Mouse (Mus musculus) megakaryocyte, embryonic 14.5 days (primary cell): ENCODE measurements around the gene Dlgap5. TPM values are rescaled to one million over a fixed set of nuclear protein-coding genes. Genes with fewer than 3 reads are reported as not detected.

Source experiments
- H3K27me3 ChIP-seq: replicated peaks from 2 replicates; pipeline ENCODE3; 2012; ENCODE audit warnings: inconsistent platforms
- H3K36me3 ChIP-seq: replicated peaks from 2 replicates; pipeline ENCODE3; 2012; ENCODE audit warnings: low read length, inconsistent platforms, mixed read lengths
- H3K4me1 ChIP-seq: 2 replicates; pipeline ENCODE4 v1.6.1; 2012; ENCODE audit warnings: inconsistent platforms
- H3K4me3 ChIP-seq: replicated peaks from 2 replicates; pipeline ENCODE3; 2012; ENCODE audit warnings: moderate library complexity, mild to moderate bottlenecking, inconsistent platforms
- H3K9me3 ChIP-seq: 2 replicates; pipeline ENCODE4 v1.6.1; 2012; ENCODE audit warnings: inconsistent platforms
- FLI1 ChIP-seq: IDR thresholded peaks from 2 replicates; pipeline ENCODE4 v1.6.1; 2012; ENCODE audit warnings: low read length, inconsistent platforms, mixed read lengths
- GATA1 ChIP-seq: IDR thresholded peaks from 3 replicates; pipeline ENCODE4 v1.6.1; 2012; ENCODE audit warnings: mixed read lengths, low read length, inconsistent platforms, borderline replicate concordance
- polyA plus RNA-seq: library from polyadenylated mRNA; stranded (reverse); fragments of >175 nt; gene quantifications from 2 replicates; pipeline ENCODE4 v1.2.3, GENCODE M21; 2012; ENCODE audit warnings: low replicate concordance; ENCODE audit not compliant: insufficient read depth

The Dlgap5 gene
- polyA plus RNA-seq, 1 experiment, result 11.0 TPM

- TF ChIP-seq FLI1 (no peak), GATA1 (no peak)
Observed at GRCm38 (mm10) chr14:47396165-47396652, 22.0 kb downstream of the Dlgap5 start.

GRCm38 (mm10) chr14:47395462-47396026, 22.7 kb downstream of the Dlgap5 start:
- peak overlapping the region; percentile 89 for H3K4me3 ChIP-seq
- peaks cover 31% of the 10 kb centered on the region for H3K4me1 ChIP-seq
- peaks cover 90% of the 10 kb centered on the region for H3K36me3 ChIP-seq
- H3K9me3 ChIP-seq, result no peaks in the 10 kb centered on the region
- H3K27me3 ChIP-seq, result no peaks in the 10 kb centered on the region
- TF ChIP-seq GATA1, result no peak

More at GRCm38 (mm10) chr14:47396165-47396652, 22.0 kb downstream of the Dlgap5 start:
- no peaks in the 10 kb centered on the region for H3K9me3 ChIP-seq
- peaks cover 87% of the 10 kb centered on the region for H3K36me3 ChIP-seq
- H3K27me3 ChIP-seq, result no peaks in the 10 kb centered on the region
- peak overlapping the region; percentile 89 for H3K4me3 ChIP-seq
- H3K4me1 ChIP-seq, result peaks cover 31% of the 10 kb centered on the region

- Histone ChIP-seq H3K36me3 (peaks cover 91% of the 10 kb centered on the region), H3K9me3 (no peaks in the 10 kb centered on the region), H3K4me1 (peaks cover 31% of the 10 kb centered on the region), H3K27me3 (no peaks in the 10 kb centered on the region), H3K4me3 (peak overlapping the region; percentile 89)
- TF ChIP-seq FLI1 (no peak), GATA1 (no peak)
Observed at GRCm38 (mm10) chr14:47395007-47395406, 23.2 kb downstream of the Dlgap5 start.

- Histone ChIP-seq H3K27me3 (no peaks in the 10 kb centered on the region), H3K9me3 (no peaks in the 10 kb centered on the region), H3K4me1 (peaks cover 31% of the 10 kb centered on the region), H3K36me3 (peaks cover 93% of the 10 kb centered on the region), H3K4me3 (no peak overlapping the region)
- TF ChIP-seq FLI1, result no peak
- TF ChIP-seq GATA1, result no peak
Observed at GRCm38 (mm10) chr14:47393354-47394094, 24.7 kb downstream of the Dlgap5 start.

- TF ChIP-seq GATA1 (no peak), FLI1 (no peak)
- Histone ChIP-seq H3K4me3 (no peak overlapping the region), H3K36me3 (peaks cover 89% of the 10 kb centered on the region), H3K27me3 (no peaks in the 10 kb centered on the region), H3K4me1 (peaks cover 9% of the 10 kb centered on the region; the same call in 1 of the 2 replicates), H3K9me3 (peaks cover 12% of the 10 kb centered on the region)
Observed at GRCm38 (mm10) chr14:47386125-47386524, 32.1 kb downstream of the Dlgap5 start.

GRCm38 (mm10) chr14:47384653-47385052, 33.6 kb downstream of the Dlgap5 start:
- peaks cover 9% of the 10 kb centered on the region; the same call in 1 of the 2 replicates for H3K4me1 ChIP-seq
- H3K4me3 ChIP-seq, result no peak overlapping the region
- TF ChIP-seq GATA1 (no peak), FLI1 (no peak)
- peaks cover 82% of the 10 kb centered on the region for H3K36me3 ChIP-seq
- peaks cover 12% of the 10 kb centered on the region for H3K9me3 ChIP-seq
- H3K27me3 ChIP-seq, result no peaks in the 10 kb centered on the region

GRCm38 (mm10) chr14:47383911-47384310, 34.3 kb downstream of the Dlgap5 start:
- Histone ChIP-seq H3K4me1 (peaks cover 9% of the 10 kb centered on the region; the same call in 1 of the 2 replicates), H3K4me3 (no peak overlapping the region), H3K27me3 (no peaks in the 10 kb centered on the region), H3K36me3 (peaks cover 74% of the 10 kb centered on the region), H3K9me3 (peaks cover 12% of the 10 kb centered on the region)
- no peak for TF ChIP-seq FLI1
- TF ChIP-seq GATA1, result no peak

GRCm38 (mm10) chr14:47378336-47378735, 39.9 kb downstream of the Dlgap5 start:
- TF ChIP-seq GATA1 (no peak), FLI1 (no peak)
- no peak overlapping the region for H3K4me3 ChIP-seq
- H3K4me1 ChIP-seq, result peaks cover 32% of the 10 kb centered on the region
- peaks cover 12% of the 10 kb centered on the region for H3K9me3 ChIP-seq
- H3K27me3 ChIP-seq, result peaks cover 12% of the 10 kb centered on the region
- peaks cover 28% of the 10 kb centered on the region for H3K36me3 ChIP-seq

GRCm38 (mm10) chr14:47376526-47376925, 41.7 kb downstream of the Dlgap5 start:
- Histone ChIP-seq H3K36me3 (peaks cover 12% of the 10 kb centered on the region), H3K4me1 (peaks cover 24% of the 10 kb centered on the region), H3K9me3 (peaks cover 3% of the 10 kb centered on the region), H3K4me3 (peak overlapping the region; percentile 69), H3K27me3 (peaks cover 18% of the 10 kb centered on the region)
- TF ChIP-seq FLI1 (no peak), GATA1 (no peak)

GRCm38 (mm10) chr14:47373728-47374678, 44.2 kb downstream of the Dlgap5 start:
- Histone ChIP-seq H3K27me3 (peaks cover 22% of the 10 kb centered on the region), H3K36me3 (no peaks in the 10 kb centered on the region), H3K4me3 (peak overlapping the region; percentile 89), H3K9me3 (no peaks in the 10 kb centered on the region), H3K4me1 (peaks cover 36% of the 10 kb centered on the region)
- TF ChIP-seq GATA1 (no peak), FLI1 (no peak)
